Mouse (Mus musculus): Measurements from ENCODE around the gene Cdk14. TPM values are rescaled to one million over a fixed set of nuclear protein-coding genes. Genes with fewer than 3 reads are reported as not detected.
"Not testable (repeated sequence)": the region's sequence is repeated elsewhere in the genome, so short reads cannot be mapped to it uniquely, and the experiment has no call there.

Gene Cdk14
- polyA plus RNA-seq, 2 experiments: 14.5 to 27.6 TPM

DNA sequence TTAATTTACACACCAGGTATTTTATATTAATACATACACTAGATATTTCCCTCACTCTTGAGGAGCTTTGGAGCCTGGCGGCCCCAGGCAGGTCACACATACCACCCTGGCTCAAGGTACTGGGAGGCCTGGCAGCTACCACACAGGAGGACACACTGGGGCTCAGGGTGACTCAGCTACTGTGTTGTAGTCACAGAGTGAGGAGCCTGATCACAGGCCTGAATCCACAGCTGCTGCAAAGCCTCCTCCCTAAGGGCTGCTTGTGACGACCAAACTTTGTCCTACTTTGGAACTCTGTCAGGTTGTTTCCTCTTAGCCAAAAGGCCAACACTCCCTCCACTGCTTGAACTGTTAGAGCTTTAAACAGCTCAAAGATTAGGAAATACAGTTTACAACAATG, 76.8 kb downstream of the Cdk14 start:
- Histone ChIP-seq H3K9me3 (ENCODE audit: control insufficient read depth, low read length) (no peaks in the 10 kb centered on the region), H3K36me3 (ENCODE audit: control insufficient read depth, insufficient read depth, low read length) (no peaks in the 10 kb centered on the region), H3K9ac (ENCODE audit: low read depth, low read length, severe bottlenecking) (no peak overlapping the region), H3K4me2 (replicated peaks; ENCODE audit: low read depth, low read length, severe bottlenecking) (no peak overlapping the region), H3K27me3 (ENCODE audit: control insufficient read depth, insufficient read depth, low read length) (no peaks in the 10 kb centered on the region), H3K4me1 (ENCODE audit: control insufficient read depth, insufficient read depth, low read length) (peaks cover 22% of the 10 kb centered on the region), H3K27ac (replicated peaks; ENCODE audit: low read depth, low read length) (peak overlapping the region; percentile 55), H3K4me3 (replicated peaks; ENCODE audit: low read length) (no peak overlapping the region)
- DNase-seq (ENCODE audit: low spot score) (no peak), ATAC-seq (ENCODE audit: low FRiP score, low read depth) (peak; percentile 64)
- WGBS: 26% methylated on average over 2 of the region's 2 CpGs
- no peak for TF ChIP-seq POLR2A (IDR thresholded peaks at IDR 0.05; ENCODE audit: borderline replicate concordance, extremely low read depth, insufficient read depth, insufficient read length)

DNA sequence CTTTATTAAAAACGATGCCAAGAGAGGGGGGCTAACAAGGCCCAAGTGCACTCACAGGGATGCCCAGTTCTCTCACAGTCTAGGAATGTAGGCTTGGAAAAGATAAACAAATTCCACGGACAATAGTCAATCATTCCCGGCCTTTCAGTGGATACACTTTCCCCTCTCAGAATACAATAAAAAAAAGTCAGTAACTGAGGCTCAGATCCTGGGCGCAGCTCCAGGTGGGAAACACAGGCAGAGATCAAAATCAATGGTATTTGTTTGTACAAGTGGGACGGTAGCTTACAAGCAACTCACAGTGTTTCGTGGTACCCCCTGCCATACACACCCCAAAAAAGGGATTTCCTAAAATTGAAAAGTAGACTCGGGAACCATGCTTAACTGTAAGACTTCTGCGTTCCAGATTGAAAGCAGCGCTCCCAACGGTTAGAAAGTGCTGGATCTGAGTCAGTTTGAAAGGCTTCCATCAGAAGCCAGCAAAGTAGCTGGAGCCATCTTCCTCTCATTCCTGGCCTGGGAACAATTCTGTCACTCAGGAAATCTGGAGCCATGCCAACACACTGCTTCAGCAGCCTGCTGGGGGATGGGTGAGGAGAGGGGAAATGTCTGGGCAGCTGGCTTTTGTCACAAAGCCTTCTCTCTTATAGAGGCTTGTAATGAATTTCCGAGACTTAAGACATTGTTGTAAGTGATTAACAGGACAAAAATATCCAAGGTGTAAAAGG, 77.5 kb downstream of the Cdk14 start:
- TF ChIP-seq POLR2A (IDR thresholded peaks at IDR 0.05; ENCODE audit: borderline replicate concordance, extremely low read depth, insufficient read depth, insufficient read length): no peak
- Histone ChIP-seq H3K27me3 (ENCODE audit: control insufficient read depth, insufficient read depth, low read length) (no peaks in the 10 kb centered on the region), H3K27ac (replicated peaks; ENCODE audit: low read depth, low read length) (no peak overlapping the region; the same call in 1 of the 2 replicates), H3K36me3 (ENCODE audit: control insufficient read depth, insufficient read depth, low read length) (no peaks in the 10 kb centered on the region), H3K9me3 (ENCODE audit: control insufficient read depth, low read length) (no peaks in the 10 kb centered on the region), H3K4me1 (ENCODE audit: control insufficient read depth, insufficient read depth, low read length) (peaks cover 22% of the 10 kb centered on the region), H3K4me2 (replicated peaks; ENCODE audit: low read depth, low read length, severe bottlenecking) (no peak overlapping the region), H3K4me3 (replicated peaks; ENCODE audit: low read length) (no peak overlapping the region), H3K9ac (ENCODE audit: low read depth, low read length, severe bottlenecking) (no peak overlapping the region)
- peak; percentile 81 for ATAC-seq (ENCODE audit: low FRiP score, low read depth)
- 42% methylated on average over 11 of the region's 11 CpGs for WGBS
- peak; percentile 83 for DNase-seq (ENCODE audit: low spot score)

DNA sequence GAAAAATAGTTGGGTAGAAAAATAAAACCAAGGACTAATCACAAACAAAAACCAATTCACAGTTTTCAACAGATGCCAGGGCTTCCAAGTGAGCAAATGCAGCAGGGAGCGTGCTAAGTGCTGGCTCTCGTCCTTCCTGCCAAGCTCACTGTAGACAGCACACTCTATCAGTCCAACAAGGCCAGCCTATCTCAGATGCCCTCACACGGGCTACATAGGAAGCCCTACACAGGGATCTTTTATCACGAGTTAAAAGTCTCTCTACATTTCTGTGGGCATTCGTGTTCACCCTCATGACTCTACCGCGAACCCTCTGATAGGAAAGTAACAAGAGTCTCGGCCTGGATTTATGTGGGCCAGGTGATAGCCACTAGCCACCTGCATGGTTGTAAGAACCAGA, 78.5 kb downstream of the Cdk14 start:
- H3K27me3 ChIP-seq (ENCODE audit: control insufficient read depth, insufficient read depth, low read length): no peaks in the 10 kb centered on the region
- H3K36me3 ChIP-seq (ENCODE audit: control insufficient read depth, insufficient read depth, low read length): no peaks in the 10 kb centered on the region
- no peak overlapping the region for H3K4me2 ChIP-seq (replicated peaks; ENCODE audit: low read depth, low read length, severe bottlenecking)
- DNase-seq (ENCODE audit: low spot score): no peak
- H3K9ac ChIP-seq (ENCODE audit: low read depth, low read length, severe bottlenecking): no peak overlapping the region
- H3K27ac ChIP-seq (replicated peaks; ENCODE audit: low read depth, low read length): no peak overlapping the region
- no peak for TF ChIP-seq POLR2A (IDR thresholded peaks at IDR 0.05; ENCODE audit: borderline replicate concordance, extremely low read depth, insufficient read depth, insufficient read length)
- no peak for ATAC-seq (ENCODE audit: low FRiP score, low read depth)
- H3K9me3 ChIP-seq (ENCODE audit: control insufficient read depth, low read length): no peaks in the 10 kb centered on the region
- peaks cover 22% of the 10 kb centered on the region for H3K4me1 ChIP-seq (ENCODE audit: control insufficient read depth, insufficient read depth, low read length)
- H3K4me3 ChIP-seq (replicated peaks; ENCODE audit: low read length): no peak overlapping the region
- WGBS: 66% methylated on average over 8 of the region's 8 CpGs

DNA sequence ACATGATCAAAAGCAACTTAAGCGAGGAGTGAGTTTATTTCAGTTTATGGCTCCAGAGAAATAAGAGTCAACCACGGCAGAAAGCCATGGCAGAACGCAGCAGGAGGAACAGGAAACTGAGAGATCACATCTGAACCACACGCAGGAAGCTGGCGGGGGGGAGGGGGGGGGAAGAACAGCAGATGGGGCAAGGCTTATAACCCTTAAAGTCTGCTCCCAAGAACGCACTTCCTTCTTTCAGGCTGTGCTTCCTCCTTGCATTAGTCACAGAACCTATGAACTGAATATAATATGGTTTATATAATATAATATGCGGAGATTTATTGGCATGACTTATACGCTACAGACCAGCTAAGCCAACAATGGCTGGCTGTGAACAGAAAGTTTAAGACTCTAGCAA, 86.2 kb downstream of the Cdk14 start:
- no peak for TF ChIP-seq POLR2A (IDR thresholded peaks at IDR 0.05; ENCODE audit: borderline replicate concordance, extremely low read depth, insufficient read depth, insufficient read length)
- H3K27me3 ChIP-seq (ENCODE audit: control insufficient read depth, insufficient read depth, low read length): no peaks in the 10 kb centered on the region
- H3K4me3 ChIP-seq (replicated peaks; ENCODE audit: low read length): no peak overlapping the region
- H3K4me2 ChIP-seq (replicated peaks; ENCODE audit: low read depth, low read length, severe bottlenecking): no peak overlapping the region
- H3K36me3 ChIP-seq (ENCODE audit: control insufficient read depth, insufficient read depth, low read length): no peaks in the 10 kb centered on the region
- no peak overlapping the region for H3K9ac ChIP-seq (ENCODE audit: low read depth, low read length, severe bottlenecking)
- 81% methylated on average over 8 of the region's 8 CpGs for WGBS
- no peak overlapping the region for H3K27ac ChIP-seq (replicated peaks; ENCODE audit: low read depth, low read length)
- no peaks in the 10 kb centered on the region for H3K9me3 ChIP-seq (ENCODE audit: control insufficient read depth, low read length)
- H3K4me1 ChIP-seq (ENCODE audit: control insufficient read depth, insufficient read depth, low read length): no peaks in the 10 kb centered on the region
- no peak for ATAC-seq (ENCODE audit: low FRiP score, low read depth)
- DNase-seq (ENCODE audit: low spot score): no peak

DNA sequence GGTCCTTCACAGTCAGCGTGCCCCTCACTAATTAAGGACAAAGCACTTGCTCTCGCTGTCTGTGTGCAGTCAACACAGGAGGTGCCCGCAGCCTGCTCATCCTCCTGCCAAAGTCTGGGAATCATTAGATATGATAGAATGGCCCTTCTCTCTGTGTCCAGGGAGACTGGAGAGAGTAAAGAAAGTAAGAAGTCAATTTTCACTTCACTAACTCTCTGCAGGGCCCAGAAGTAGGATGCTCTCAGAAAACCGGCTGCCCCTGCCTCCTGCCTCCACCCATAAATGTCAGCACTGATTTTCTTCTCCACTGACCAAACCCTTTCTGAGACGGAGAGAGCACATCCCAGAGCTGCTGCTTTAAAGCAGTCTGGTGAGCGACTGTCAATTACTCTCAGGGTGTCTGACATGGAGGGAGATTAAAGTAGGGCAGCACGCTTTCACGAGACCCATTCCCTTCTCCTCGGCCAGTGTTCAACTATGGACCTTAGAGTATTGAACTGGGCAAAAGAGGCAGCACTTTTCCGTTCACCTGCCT, 89.1 kb downstream of the Cdk14 start:
- no peak overlapping the region for H3K27ac ChIP-seq (replicated peaks; ENCODE audit: low read depth, low read length)
- H3K9me3 ChIP-seq (ENCODE audit: control insufficient read depth, low read length): no peaks in the 10 kb centered on the region
- no peak overlapping the region for H3K4me2 ChIP-seq (replicated peaks; ENCODE audit: low read depth, low read length, severe bottlenecking)
- 57% methylated on average over 10 of the region's 10 CpGs for WGBS
- no peaks in the 10 kb centered on the region for H3K36me3 ChIP-seq (ENCODE audit: control insufficient read depth, insufficient read depth, low read length)
- H3K9ac ChIP-seq (ENCODE audit: low read depth, low read length, severe bottlenecking): no peak overlapping the region
- DNase-seq (ENCODE audit: low spot score) (no peak), ATAC-seq (ENCODE audit: low FRiP score, low read depth) (no peak)
- H3K4me3 ChIP-seq (replicated peaks; ENCODE audit: low read length): no peak overlapping the region
- no peak for TF ChIP-seq POLR2A (IDR thresholded peaks at IDR 0.05; ENCODE audit: borderline replicate concordance, extremely low read depth, insufficient read depth, insufficient read length)
- H3K27me3 ChIP-seq (ENCODE audit: control insufficient read depth, insufficient read depth, low read length): no peaks in the 10 kb centered on the region
- no peaks in the 10 kb centered on the region for H3K4me1 ChIP-seq (ENCODE audit: control insufficient read depth, insufficient read depth, low read length)

DNA sequence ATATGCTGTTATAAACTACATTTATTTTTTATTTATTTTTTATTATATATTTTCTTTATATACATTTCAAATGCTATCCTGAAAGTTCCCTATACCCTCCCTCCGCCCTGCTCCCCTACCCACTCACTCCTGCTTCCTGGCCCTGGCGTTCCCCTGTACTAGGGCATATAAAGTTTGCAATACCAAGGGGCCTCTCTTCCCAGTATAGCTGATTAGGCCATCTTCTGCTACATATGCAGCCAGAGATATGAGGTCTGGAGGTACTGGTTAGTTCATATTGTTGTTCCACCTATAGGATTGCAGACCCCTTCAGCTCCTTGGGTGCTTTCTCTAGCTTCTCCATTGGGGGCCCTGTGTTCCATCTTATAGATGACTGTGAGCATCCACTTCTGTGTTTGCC, 91.1 kb downstream of the Cdk14 start:
- H3K4me2 ChIP-seq (replicated peaks; ENCODE audit: low read depth, low read length, severe bottlenecking); H3K9ac ChIP-seq (ENCODE audit: low read depth, low read length, severe bottlenecking); H3K4me1 ChIP-seq (ENCODE audit: control insufficient read depth, insufficient read depth, low read length); H3K27ac ChIP-seq (replicated peaks; ENCODE audit: low read depth, low read length); ATAC-seq (ENCODE audit: low FRiP score, low read depth); H3K9me3 ChIP-seq (ENCODE audit: control insufficient read depth, low read length); H3K36me3 ChIP-seq (ENCODE audit: control insufficient read depth, insufficient read depth, low read length); DNase-seq (ENCODE audit: low spot score); H3K4me3 ChIP-seq (replicated peaks; ENCODE audit: low read length); H3K27me3 ChIP-seq (ENCODE audit: control insufficient read depth, insufficient read depth, low read length): not testable (repeated sequence)
- 90% methylated on average over 2 of the region's 2 CpGs for WGBS

Data from limb, embryonic 14.5 days (tissue).